Mouse (Mus musculus) stomach, embryonic 14.5 days (tissue): ENCODE data around the gene Tagln3. TPM values are rescaled to one million over a fixed set of nuclear protein-coding genes. Genes with fewer than 3 reads are reported as not detected.
A peak's percentile ranks its signal among the peaks of the same experiment; 100 is the strongest.

Experiments used
- ATAC-seq: fragments of 200-750 bp; cut with Nextera tagmentation; 2 replicates; pipeline ENCODE4 v1.8.0; 2017; ENCODE audit warnings: low read depth, moderate TSS enrichment; ENCODE audit not compliant: insufficient number of reproducible peaks, insufficient read depth, low FRiP score
- H3K27ac ChIP-seq: fragments of 300-500 bp; sonication (generic); 2 replicates; pipeline ENCODE4 v1.5.1; 2014; ENCODE audit warnings: mild to moderate bottlenecking, low read length, moderate library complexity, mixed read lengths
- H3K27me3 ChIP-seq: fragments of 300-500 bp; sonication (generic); 2 replicates; pipeline ENCODE4 v1.6.1; 2014; ENCODE audit warnings: low read length, control low read depth, mixed read lengths; ENCODE audit not compliant: control insufficient read depth, insufficient read depth
- H3K36me3 ChIP-seq: fragments of 300-500 bp; sonication (generic); 2 replicates; pipeline ENCODE4 v1.6.1; 2014; ENCODE audit warnings: mild to moderate bottlenecking, control low read depth, low read length, moderate library complexity, mixed read lengths; ENCODE audit not compliant: control insufficient read depth, insufficient read depth
- H3K4me1 ChIP-seq: fragments of 300-500 bp; sonication (generic); 2 replicates; pipeline ENCODE4 v1.6.1; 2014; ENCODE audit warnings: low read length, control low read depth, mixed read lengths; ENCODE audit not compliant: control insufficient read depth, insufficient read depth
- H3K4me2 ChIP-seq: fragments of 300-500 bp; sonication (generic); replicated peaks from 2 replicates; pipeline ENCODE4 v1.6.1; 2014; ENCODE audit warnings: low read depth, low read length, control low read depth
- H3K4me3 ChIP-seq: fragments of 300-500 bp; sonication (generic); 2 replicates; pipeline ENCODE4 v1.5.1; 2014; ENCODE audit warnings: low read depth, low read length, control low read depth
- H3K9ac ChIP-seq: fragments of 300-500 bp; sonication (generic); replicated peaks from 2 replicates; pipeline ENCODE4 v1.6.1; 2014; ENCODE audit warnings: low read depth, mild to moderate bottlenecking, control low read depth, low read length, moderate library complexity, mixed read lengths
- H3K9me3 ChIP-seq: fragments of 300-500 bp; sonication (generic); 2 replicates; pipeline ENCODE4 v1.6.1; 2016; ENCODE audit warnings: low read depth, low read length, control low read depth; ENCODE audit not compliant: control insufficient read depth
- WGBS: fragments of 180-500 bp; shearing (Covaris S2); extraction: QIAGEN DNeasy Blood & Tissue Kit; methylation state at CpG from one replicate; pipeline ENCODE4 v1.1.7; 2014; 5-methylcytosine and 5-hydroxymethylcytosine counted together
- polyA plus RNA-seq: library from polyadenylated mRNA; unstranded; fragments of >200 nt; fragmentation: Nextera tagmentation; extraction: Ambion mirVana; gene quantifications from 2 replicates; pipeline ENCODE4 v1.2.1, GENCODE M21; 2014

The Tagln3 gene
- polyA plus RNA-seq, 1 experiment from 2014 or later: 36.7 TPM

DNA sequence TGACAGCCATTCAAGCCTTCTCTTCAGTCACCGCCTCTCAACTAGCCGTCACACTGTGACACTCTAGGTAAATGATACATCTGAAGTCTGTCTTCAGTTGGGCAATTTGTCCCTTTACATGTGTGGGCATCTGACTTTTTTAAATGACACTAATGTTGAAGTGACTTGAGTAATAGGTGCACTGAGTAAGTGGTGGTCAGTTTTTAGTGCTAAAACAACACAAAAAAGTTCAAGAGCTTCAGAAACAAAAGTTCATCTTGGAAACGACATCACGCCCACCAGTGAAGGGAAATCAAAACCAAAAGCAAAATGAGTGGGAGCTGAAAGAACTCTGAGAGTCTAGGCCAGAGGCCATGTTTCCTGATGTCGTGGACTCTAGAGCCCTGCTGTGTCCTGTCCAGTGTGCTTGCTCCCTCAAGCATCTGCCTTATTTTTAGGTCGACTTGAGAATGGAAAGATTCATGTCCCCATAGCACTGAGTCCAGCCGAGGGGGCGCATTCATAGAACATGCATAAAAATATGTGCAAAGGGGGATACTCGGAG lies 34.4 kb upstream of the Tagln3 start:
- WGBS: 86% methylated on average over 9 of the region's 9 CpGs
- H3K4me1 ChIP-seq: no peaks in the 10 kb centered on the region
- no peak overlapping the region for H3K4me3 ChIP-seq
- H3K36me3 ChIP-seq: peaks cover 23% of the 10 kb centered on the region; the same call in 1 of the 2 replicates
- no peak for ATAC-seq
- H3K4me2 ChIP-seq: no peak overlapping the region
- no peaks in the 10 kb centered on the region for H3K27me3 ChIP-seq
- no peak overlapping the region for H3K9ac ChIP-seq
- H3K9me3 ChIP-seq: no peaks in the 10 kb centered on the region
- no peak overlapping the region for H3K27ac ChIP-seq

DNA sequence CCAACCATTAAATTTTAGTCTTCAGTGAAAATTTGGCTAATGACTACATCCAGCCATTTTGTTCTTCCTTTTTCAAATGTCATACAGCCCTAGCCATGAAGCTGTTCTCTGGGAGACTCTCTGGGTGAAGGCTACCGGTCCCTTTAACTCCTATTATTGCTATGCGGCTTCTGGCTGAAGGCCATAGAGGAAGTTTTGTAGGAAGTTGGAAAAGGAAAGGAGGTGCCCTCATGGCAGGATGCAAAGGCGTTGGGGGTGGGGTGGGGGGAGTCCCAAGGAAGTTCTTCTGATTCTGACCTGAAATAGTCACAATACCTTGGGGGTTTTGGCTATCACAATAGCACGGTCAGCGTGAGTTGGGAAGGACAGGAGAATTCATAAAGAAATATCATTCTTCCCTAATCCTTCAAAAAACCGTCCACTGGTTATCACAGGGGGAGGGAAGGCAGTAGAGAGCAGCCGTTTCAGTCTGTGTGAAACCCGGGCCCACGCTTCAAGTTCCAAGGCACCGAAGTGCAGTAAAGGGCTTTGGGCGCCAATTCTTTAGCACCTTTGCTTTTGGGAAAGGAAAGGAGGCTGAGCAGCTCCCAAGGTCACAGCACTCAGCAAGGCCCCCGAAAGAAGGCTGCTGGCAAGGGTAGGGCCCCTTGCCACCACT lies 33.1 kb upstream of the Tagln3 start:
- Histone ChIP-seq H3K9ac (no peak overlapping the region), H3K36me3 (peaks cover 23% of the 10 kb centered on the region; the same call in 1 of the 2 replicates), H3K4me3 (no peak overlapping the region), H3K9me3 (no peaks in the 10 kb centered on the region), H3K4me1 (no peaks in the 10 kb centered on the region), H3K27ac (peak overlapping the region; percentile 52; the same call in 1 of the 2 replicates), H3K27me3 (no peaks in the 10 kb centered on the region), H3K4me2 (no peak overlapping the region)
- ATAC-seq: no peak
- 83% methylated on average over 12 of the region's 12 CpGs for WGBS

DNA sequence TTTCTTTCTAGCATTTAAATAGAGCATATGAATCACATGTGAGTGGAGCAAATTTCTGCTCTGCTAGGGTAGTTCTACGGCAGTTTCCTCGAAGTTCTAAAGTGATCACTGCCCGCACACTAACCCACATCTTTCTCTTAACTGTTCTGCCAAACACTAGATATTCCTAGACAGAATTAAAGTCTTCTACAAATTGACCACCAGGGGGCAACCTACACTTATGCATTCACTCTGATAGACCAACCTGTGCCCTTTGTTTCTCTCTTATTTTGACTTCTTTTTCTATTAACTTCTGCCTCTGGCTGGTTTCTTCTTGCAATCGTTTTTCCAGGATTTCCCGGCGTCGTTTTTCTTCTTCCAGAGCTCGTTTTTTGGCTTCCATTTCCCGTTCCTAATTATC lies 32.4 kb upstream of the Tagln3 start:
- no peak for ATAC-seq
- Histone ChIP-seq H3K9ac (no peak overlapping the region), H3K4me2 (no peak overlapping the region), H3K36me3 (peaks cover 27% of the 10 kb centered on the region; the same call in 1 of the 2 replicates), H3K9me3 (no peaks in the 10 kb centered on the region), H3K4me1 (no peaks in the 10 kb centered on the region), H3K27me3 (no peaks in the 10 kb centered on the region), H3K4me3 (no peak overlapping the region), H3K27ac (no peak overlapping the region)
- 45% methylated on average over 9 of the region's 9 CpGs for WGBS

DNA sequence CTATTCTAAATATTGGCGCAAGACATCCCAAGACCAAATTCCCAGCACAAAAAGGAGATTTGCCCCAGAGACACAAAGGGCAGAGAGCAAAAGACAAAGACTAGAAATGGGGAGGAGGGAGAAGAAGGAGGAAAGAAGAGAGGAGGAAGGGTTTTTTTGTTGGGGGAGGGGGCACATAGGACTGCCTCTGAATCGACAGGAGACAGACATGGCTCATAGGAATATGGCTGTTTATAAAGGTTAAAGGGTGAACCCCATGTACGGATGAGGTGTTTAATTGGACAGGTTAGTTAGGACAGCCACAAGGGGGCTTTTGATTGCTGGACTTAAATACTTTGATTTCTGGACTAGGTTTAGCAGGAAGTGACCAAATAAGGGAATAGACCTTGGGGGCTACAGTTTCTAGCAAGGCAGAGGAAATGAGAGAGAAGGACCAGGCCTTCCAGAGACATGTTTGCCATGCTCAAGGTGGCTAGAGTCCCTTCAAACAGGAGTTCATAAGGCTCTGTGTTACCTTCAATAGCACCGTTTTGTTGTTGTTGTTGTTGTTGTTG lies 19.3 kb upstream of the Tagln3 start:
- Histone ChIP-seq H3K27ac (no peak overlapping the region), H3K9ac (no peak overlapping the region), H3K27me3 (no peaks in the 10 kb centered on the region), H3K36me3 (peaks cover 17% of the 10 kb centered on the region), H3K4me1 (peaks cover 3% of the 10 kb centered on the region; the same call in 1 of the 2 replicates), H3K4me3 (no peak overlapping the region), H3K4me2 (no peak overlapping the region), H3K9me3 (no peaks in the 10 kb centered on the region)
- 61% methylated on average over 4 of the region's 4 CpGs for WGBS
- no peak for ATAC-seq

DNA sequence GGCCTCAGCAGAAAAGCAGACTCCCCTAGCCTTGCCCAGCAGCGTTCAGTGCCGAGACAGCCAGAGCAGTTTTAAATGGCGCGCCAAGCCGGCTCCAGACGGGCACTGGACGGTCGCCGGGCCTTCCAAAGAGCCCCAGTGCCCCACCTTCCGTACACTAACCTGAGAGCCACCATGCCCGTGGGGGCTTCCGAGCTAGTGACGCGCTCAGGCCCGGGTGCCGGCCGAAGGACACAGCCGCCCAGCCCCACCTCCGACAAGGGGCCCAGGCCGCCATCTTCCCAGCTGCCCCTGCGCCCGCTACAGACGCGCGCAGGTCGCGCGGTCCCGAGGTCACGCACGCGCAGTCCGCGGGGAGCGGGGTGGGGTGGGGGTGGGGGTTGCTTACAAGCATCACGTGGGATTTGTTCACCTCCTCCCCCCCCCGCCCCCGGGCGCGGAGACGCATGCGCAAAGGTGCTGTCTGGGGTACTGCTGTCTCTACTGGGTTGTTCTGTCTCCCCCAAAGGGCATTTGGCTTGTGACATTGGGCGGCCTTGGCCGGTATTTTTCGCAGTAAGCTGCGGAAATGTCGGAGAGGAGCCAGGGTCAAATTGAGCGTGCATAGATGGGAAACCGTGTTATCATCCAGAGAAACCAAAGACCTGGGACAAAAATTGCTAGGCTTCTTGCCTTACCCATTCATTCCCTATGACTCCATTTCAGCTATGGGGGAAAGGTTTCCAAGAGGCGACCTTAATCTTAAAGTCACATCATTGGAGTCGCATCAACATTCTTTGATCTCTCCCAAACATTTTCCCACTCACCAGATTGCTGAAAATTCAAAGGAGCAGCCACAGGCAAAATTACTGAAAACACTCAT lies 18.4 kb upstream of the Tagln3 start, which contains the start of gene Abhd10:
Abhd10 (minus strand) TSS at position 341 of the 862 bp plus-strand sequence.
- H3K4me3 ChIP-seq: peak within 1 kb of the TSS; percentile 91
- no peaks in the 10 kb centered on the region for H3K27me3 ChIP-seq
- WGBS: under 1% methylated on average over 51 of the region's 51 CpGs
- no peaks in the 10 kb centered on the region for H3K9me3 ChIP-seq
- peak within 1 kb of the TSS; percentile 90 for H3K27ac ChIP-seq
- H3K36me3 ChIP-seq: peaks cover 9% of the 10 kb centered on the region
- H3K4me2 ChIP-seq: peak within 1 kb of the TSS; percentile 57
- peak within 1 kb of the TSS; percentile 83 for H3K9ac ChIP-seq
- peaks cover 3% of the 10 kb centered on the region; the same call in 1 of the 2 replicates for H3K4me1 ChIP-seq
- peak; percentile 97 for ATAC-seq

DNA sequence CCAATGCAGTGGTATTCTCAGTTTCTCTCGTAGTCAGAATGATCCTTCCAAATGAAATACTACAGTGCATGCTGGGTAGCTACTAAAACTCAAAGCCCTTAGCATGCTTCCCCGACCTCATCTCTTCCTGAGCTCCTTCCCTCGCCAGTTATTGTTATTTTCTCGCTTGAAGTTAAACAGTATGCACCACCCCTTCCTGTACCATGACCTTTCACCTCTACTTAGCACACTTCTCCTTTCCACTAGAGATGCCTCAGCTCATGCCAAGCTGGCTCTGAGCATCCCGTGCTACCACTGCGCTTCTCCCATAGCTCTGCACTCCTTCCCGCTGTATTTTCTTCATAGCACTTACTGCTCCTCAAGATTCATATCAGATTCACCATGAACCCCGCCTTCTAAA lies 13.5 kb upstream of the Tagln3 start:
- H3K4me2 ChIP-seq: no peak overlapping the region
- no peak overlapping the region for H3K9ac ChIP-seq
- no peak for ATAC-seq
- H3K9me3 ChIP-seq: no peaks in the 10 kb centered on the region
- H3K27ac ChIP-seq: no peak overlapping the region
- H3K27me3 ChIP-seq: no peaks in the 10 kb centered on the region
- peaks cover 3% of the 10 kb centered on the region; the same call in 1 of the 2 replicates for H3K4me1 ChIP-seq
- 83% methylated on average over 8 of the region's 8 CpGs for WGBS
- H3K36me3 ChIP-seq: peaks cover 28% of the 10 kb centered on the region
- no peak overlapping the region for H3K4me3 ChIP-seq

DNA sequence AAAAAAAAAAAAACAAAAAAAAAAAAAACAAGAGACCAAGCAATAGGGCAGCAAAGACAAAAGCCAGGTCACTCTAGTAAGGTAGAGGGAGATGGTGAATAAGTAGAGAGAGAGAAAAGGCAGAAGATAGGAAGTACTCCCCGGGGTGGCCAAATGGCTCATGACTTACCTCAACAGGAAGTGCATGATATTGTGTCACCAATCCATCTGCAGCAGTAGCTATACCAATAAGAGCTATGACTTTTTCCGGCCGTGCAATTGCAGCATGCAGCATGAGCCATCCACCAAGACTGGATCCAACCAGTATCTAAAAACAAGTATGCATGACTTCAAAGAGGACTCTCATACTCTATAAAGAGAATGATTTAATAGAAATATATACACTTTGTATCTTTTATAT lies 12.3 kb upstream of the Tagln3 start:
- no peaks in the 10 kb centered on the region for H3K9me3 ChIP-seq
- no peak overlapping the region for H3K4me3 ChIP-seq
- peaks cover 32% of the 10 kb centered on the region for H3K36me3 ChIP-seq
- peaks cover 3% of the 10 kb centered on the region; the same call in 1 of the 2 replicates for H3K4me1 ChIP-seq
- no peaks in the 10 kb centered on the region for H3K27me3 ChIP-seq
- no peak overlapping the region for H3K9ac ChIP-seq
- ATAC-seq: no peak
- WGBS: 91% methylated on average over 3 of the region's 3 CpGs
- H3K4me2 ChIP-seq: no peak overlapping the region
- H3K27ac ChIP-seq: no peak overlapping the region

DNA sequence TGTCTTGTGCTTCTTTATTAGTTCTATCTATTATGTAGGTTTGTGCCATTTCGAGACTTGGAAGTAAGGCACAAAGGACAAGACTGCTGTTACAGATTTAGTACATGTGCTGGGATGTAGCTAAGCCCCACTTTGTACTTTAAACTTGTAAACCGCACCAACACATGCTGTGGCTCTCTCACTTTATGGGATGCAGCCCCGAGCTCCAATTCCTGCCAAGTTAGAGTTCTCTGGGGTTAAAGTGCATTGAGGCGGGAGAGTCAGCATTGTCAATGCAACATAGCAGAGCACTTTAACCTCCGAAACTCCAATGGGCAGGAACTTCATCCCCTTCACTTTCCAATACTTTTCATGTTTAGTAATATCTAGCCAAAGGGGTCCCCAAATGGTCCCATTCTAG lies 4.8 kb upstream of the Tagln3 start:
- Histone ChIP-seq H3K9me3 (no peaks in the 10 kb centered on the region), H3K27me3 (no peaks in the 10 kb centered on the region), H3K4me3 (no peak overlapping the region), H3K4me2 (no peak overlapping the region), H3K4me1 (0 out of 2 replicates have a peak, but pooled peaks cover 3% of the 10 kb centered on the region), H3K36me3 (peaks cover 21% of the 10 kb centered on the region), H3K9ac (no peak overlapping the region), H3K27ac (no peak overlapping the region)
- no peak for ATAC-seq
- 88% methylated on average over 5 of the region's 5 CpGs for WGBS
